Mouse (Mus musculus) heart, postnatal 10 days (tissue): ENCODE results near the gene Ccdc153. TPM values are rescaled to one million over a fixed set of nuclear protein-coding genes. Genes with fewer than 3 reads are reported as not detected.

ENCODE experiments used
- DNase-seq, 2 experiments: peaks; one replicate each; pipeline ENCODE4 v3.0.0; 2021
- intact Hi-C: fragments of 180-260 bp; cut with DNase I; formaldehyde crosslinking; loops from one replicate; pipeline ENCODE4 v1.15.1; 2025
- total RNA-seq, 2 experiments: library from RNA; stranded (reverse); gene quantifications; 2 replicates each; pipeline ENCODE4 v1.2.3; 2021

Gene Ccdc153
- total RNA-seq, 2 experiments from 2014 or later = not detected

DNA sequence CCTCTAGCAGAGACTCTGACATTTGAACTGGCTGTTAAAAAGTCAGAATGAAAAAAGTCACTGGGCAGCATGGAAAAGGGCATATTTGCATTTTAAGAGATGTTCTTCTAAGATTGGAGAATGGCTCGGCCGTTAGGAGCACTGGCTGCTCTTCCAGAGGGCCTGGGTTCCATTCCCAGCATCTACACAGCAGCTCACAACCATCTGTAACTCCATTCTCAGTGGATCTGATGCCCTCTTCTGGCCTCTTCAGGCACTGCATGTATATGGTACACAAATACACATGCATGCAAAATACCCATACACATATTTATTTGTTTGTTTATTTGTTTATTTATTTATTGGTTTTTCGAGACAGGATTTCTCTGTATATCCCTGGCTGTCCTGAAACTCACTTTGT, 28.6 kb downstream of the Ccdc153 start:
- DNase-seq = peak in 1 of 2 experiments; percentile 49
- intact Hi-C loops = loop anchor here (2.0 kb wide), 1 partner anchor 18 kb away; the partner anchor contains the start of gene Pdzd3

- intact Hi-C loops = loop anchor here (2.0 kb wide), 1 partner anchor 19 kb away; the partner anchor contains the start of gene Pdzd3
- no peak for DNase-seq
These were observed 29.5 kb downstream of the Ccdc153 start for GRCm38 (mm10) chr9:44269973-44270372.

DNA sequence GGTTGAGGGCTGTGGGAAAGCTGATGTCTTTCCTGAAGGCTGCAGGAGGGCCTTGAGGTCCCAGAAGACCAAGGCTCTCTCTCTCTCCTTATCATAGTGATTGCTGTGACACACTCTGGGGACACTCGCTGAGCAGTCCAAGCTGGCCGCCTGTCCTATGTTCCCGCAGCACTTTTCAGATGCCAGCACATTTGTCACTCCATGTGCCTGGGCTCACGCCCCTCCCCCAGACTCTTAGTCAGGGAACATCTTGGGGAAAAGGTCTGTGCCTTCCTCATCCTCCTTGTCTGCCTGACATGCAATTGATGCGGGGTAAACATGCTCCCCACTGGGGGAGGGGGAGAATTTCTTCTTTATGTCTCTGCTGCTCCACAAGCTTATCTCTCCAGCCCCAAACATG, 42.7 kb downstream of the Ccdc153 start:
- DNase-seq = peak in 1 of 2 experiments; percentile 27
- intact Hi-C loops = no loop called here

GRCm38 (mm10) chr9:44286256-44286850, 45.9 kb downstream of the Ccdc153 start:
- intact Hi-C loops = no loop called here
- no peak for DNase-seq

DNA sequence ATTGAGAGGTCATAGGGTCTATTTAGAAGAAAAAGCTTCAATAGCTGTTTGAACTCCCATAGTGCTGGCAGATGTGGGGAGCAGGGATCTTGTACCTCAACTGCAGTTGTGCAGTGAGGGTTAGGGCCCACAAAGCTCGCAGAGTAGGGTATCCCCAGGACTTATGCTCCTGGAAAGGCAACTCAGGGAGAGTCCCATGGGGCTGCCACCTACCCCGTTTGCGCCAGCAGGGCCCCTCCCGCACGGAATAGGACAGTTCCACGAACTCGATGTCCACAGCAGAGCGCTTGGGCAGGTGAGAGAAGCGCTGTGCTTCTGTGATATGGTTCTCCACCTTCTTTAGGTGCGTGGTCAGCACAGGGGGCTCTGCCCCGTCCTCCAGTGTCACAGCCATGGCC, 46.5 kb downstream of the Ccdc153 start:
- DNase-seq = no peak
- intact Hi-C loops = no loop called here

GRCm38 (mm10) chr9:44287401-44288075, 47.1 kb downstream of the Ccdc153 start:
- intact Hi-C loops = no loop called here

DNA sequence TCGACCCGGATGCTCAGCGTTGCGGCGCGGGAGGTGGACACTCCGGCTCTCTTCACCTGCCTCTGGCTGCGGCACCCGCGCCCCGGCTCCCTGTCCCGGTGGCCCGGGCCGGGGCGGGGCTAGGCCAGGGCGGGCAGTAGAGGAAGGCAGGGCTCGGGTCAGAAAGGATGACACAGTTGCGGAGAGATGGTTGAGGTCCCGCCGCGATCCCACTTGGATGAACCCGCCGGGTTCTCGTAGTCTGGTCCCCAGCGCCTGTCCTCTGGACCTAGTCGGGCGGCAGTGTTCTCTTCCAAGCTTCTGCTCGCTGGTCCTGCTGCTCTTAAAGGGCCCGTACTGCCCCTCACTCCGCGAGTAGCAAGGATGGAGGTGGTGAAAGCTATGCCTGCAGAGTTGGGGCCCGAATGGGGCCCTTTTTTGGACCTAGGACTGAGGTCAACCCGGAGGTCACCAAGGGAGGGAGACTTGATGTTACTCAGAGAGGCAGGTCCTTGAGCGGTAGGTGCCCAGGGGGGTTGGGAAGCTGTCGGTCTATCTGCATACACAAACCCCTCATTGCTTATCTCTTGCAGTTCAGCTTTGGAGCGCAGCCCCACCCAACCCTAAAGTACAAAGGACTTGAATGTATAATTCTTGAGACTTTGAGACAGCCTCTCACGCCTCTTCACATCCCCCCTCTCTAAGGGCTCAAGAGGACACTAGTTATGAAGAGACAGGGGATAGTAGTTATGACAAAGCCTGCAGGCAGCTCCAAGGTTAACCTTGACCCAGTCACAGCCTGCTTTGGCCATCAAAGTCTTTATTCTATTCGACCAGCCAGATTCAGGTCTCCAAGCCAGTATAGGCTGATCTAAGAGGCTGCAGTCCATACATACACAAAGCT, 47.8 kb downstream of the Ccdc153 start, which contains the start of gene Abcg4:
TSS of gene Abcg4 (minus strand) at position 540 of the 883 bp plus-strand sequence.
- DNase-seq = peak; percentile 36 to 43
- intact Hi-C loops = no loop called here

More at GRCm38 (mm10) chr9:44287401-44288075, 47.1 kb downstream of the Ccdc153 start:
- DNase-seq = no peak

GRCm38 (mm10) chr9:44288959-44289291, 48.4 kb downstream of the Ccdc153 start:
- intact Hi-C loops = no loop called here
- DNase-seq = no peak

- peak; percentile 44 to 45 for DNase-seq
- intact Hi-C loops = loop anchor here (5.0 kb wide), 3 partner anchors 50 to 100 kb away; partner anchors contain the start of gene Hmbs
These were observed 52.0 kb downstream of the Ccdc153 start for GRCm38 (mm10) chr9:44292490-44292889.

Other genes starting within 250 kb of the Ccdc153 start
- gene Thy1, start 197.3 kb upstream of the Ccdc153 start, total RNA-seq = 10 to 100 TPM; 31.3 to 32.3 TPM
- 100 to 1,000 TPM; 102 to 150 TPM for gene Usp2, start 173.7 kb upstream of the Ccdc153 start, total RNA-seq
- gene Mfrp, start 138.9 kb upstream of the Ccdc153 start, total RNA-seq = not detected
- 10 to 100 TPM; 15.5 to 21.3 TPM for gene C1qtnf5, start 133.4 kb upstream of the Ccdc153 start, total RNA-seq
- under 1 TPM; 0.10 to 0.12 TPM for gene Gm49380, start 127.2 kb upstream of the Ccdc153 start, total RNA-seq
- gene Rnf26, start 127.2 kb upstream of the Ccdc153 start, total RNA-seq = 10 to 100 TPM; 18.1 TPM
- 100 to 1,000 TPM; 147 to 156 TPM for gene Mcam, start 106.2 kb upstream of the Ccdc153 start, total RNA-seq
- 10 to 100 TPM; 30.9 to 31.3 TPM for gene Cbl, start 6.6 kb upstream of the Ccdc153 start, total RNA-seq
- gene Pdzd3, start 10.8 kb downstream of the Ccdc153 start, total RNA-seq = 1 to 10 TPM; 2.3 to 3.3 TPM
- gene Nlrx1, start 27.9 kb downstream of the Ccdc153 start, total RNA-seq = 10 to 100 TPM; 14.9 to 18.3 TPM
- gene Abcg4, start 47.9 kb downstream of the Ccdc153 start, total RNA-seq = 1 to 10 TPM; 1.0 to 1.5 TPM
- 10 to 100 TPM; 10.0 to 11.1 TPM for gene Hinfp, start 65.0 kb downstream of the Ccdc153 start, total RNA-seq
- gene C2cd2l, start 79.6 kb downstream of the Ccdc153 start, total RNA-seq = 10 to 100 TPM; 14.2 to 17.6 TPM
- gene Dpagt1, start 85.3 kb downstream of the Ccdc153 start, total RNA-seq = 10 to 100 TPM; 21.1 to 25.2 TPM
- 10 to 100 TPM; 54.1 to 57.9 TPM for gene H2afx, start 94.0 kb downstream of the Ccdc153 start, total RNA-seq
- 10 to 100 TPM; 54.2 to 55.2 TPM for gene Hmbs, start 103.6 kb downstream of the Ccdc153 start, total RNA-seq
- 10 to 100 TPM; 22.4 to 22.8 TPM for gene Vps11, start 121.0 kb downstream of the Ccdc153 start, total RNA-seq
- gene Hyou1, start 138.8 kb downstream of the Ccdc153 start, total RNA-seq = 10 to 100 TPM; 35.8 to 45.7 TPM
- 10 to 100 TPM; 29.2 to 31.6 TPM for gene Slc37a4, start 156.2 kb downstream of the Ccdc153 start, total RNA-seq
- gene Rps25, start 166.5 kb downstream of the Ccdc153 start, total RNA-seq = 1,000 to 10,000 TPM; 1,003 to 1,015 TPM
- 10 to 100 TPM; 34.8 to 42.5 TPM for gene Trappc4, start 166.9 kb downstream of the Ccdc153 start, total RNA-seq
- gene Ccdc84, start 177.9 kb downstream of the Ccdc153 start, total RNA-seq = 10 to 100 TPM; 11.6 to 12.0 TPM
- gene Foxr1, start 200.5 kb downstream of the Ccdc153 start, total RNA-seq = not detected
- not detected for gene Upk2, start 214.3 kb downstream of the Ccdc153 start, total RNA-seq
- gene Bcl9l, start 242.1 kb downstream of the Ccdc153 start, total RNA-seq = 10 to 100 TPM; 66.8 to 73.0 TPM